Mouse (Mus musculus) liver, embryonic 14.5 days (tissue): ENCODE data around the gene Crcp. TPM values are rescaled to one million over a fixed set of nuclear protein-coding genes. Genes with fewer than 3 reads are reported as not detected.

ENCODE experiments used
- ATAC-seq: fragments of 200-750 bp; cut with Nextera tagmentation; 2 replicates; pipeline ENCODE4 v1.8.0; 2017; ENCODE audit warnings: moderate number of reproducible peaks, mild to moderate bottlenecking, moderate library complexity; ENCODE audit not compliant: insufficient read depth
- DNase-seq, 3 experiments: peaks; one replicate each; pipeline ENCODE4 v3.0.0-alpha.2; 2012 to 2013; ENCODE audit warnings: low read depth in 3 of 3, low spot score in 3 of 3
- H3K27ac ChIP-seq: fragments of 300-500 bp; sonication (generic); 2 replicates; pipeline ENCODE4 v1.5.1; 2014; ENCODE audit warnings: moderate library complexity, mild to moderate bottlenecking, control low read depth, inconsistent platforms
- H3K27me3 ChIP-seq: fragments of 300-500 bp; sonication (generic); 2 replicates; pipeline ENCODE4 v1.6.1; 2014; ENCODE audit warnings: mild to moderate bottlenecking, low read length, moderate library complexity; ENCODE audit not compliant: control insufficient read depth, insufficient read depth
- H3K36me3 ChIP-seq: fragments of 300-500 bp; sonication (generic); replicated peaks from 2 replicates; pipeline ENCODE4 v1.6.1; 2014; ENCODE audit warnings: low read depth; ENCODE audit not compliant: control insufficient read depth, insufficient read depth
- H3K4me1 ChIP-seq, 2 experiments: fragments of 200-500 bp in 1 of 2; fragments of 300-500 bp in 1 of 2; sonication (generic) in 1 of 2; replicated peaks; 2 replicates each; pipeline ENCODE4 v1.6.1; 2012 to 2014; ENCODE audit warnings: antibody characterized with exemption in 1 of 2, inconsistent platforms in 1 of 2, low read length in 1 of 2; ENCODE audit not compliant: control insufficient read depth in 2 of 2, insufficient read depth in 2 of 2
- H3K4me2 ChIP-seq: fragments of 300-500 bp; sonication (generic); 2 replicates; pipeline ENCODE4 v1.6.1; 2014; ENCODE audit warnings: low read depth, mild to moderate bottlenecking, control low read depth, moderate library complexity
- H3K4me3 ChIP-seq, 2 experiments: fragments of 200-500 bp in 1 of 2; fragments of 300-500 bp in 1 of 2; sonication (generic) in 1 of 2; 2 replicates each; pipeline ENCODE4 v1.5.1; 2012 to 2014; ENCODE audit warnings: low read depth in 2 of 2, low read length in 2 of 2, mild to moderate bottlenecking in 2 of 2, control low read depth in 1 of 2, inconsistent platforms in 1 of 2, moderate library complexity in 1 of 2; ENCODE audit not compliant: insufficient read depth in 1 of 2
- H3K9ac ChIP-seq: fragments of 300-500 bp; sonication (generic); replicated peaks from 2 replicates; pipeline ENCODE4 v1.6.1; 2014; ENCODE audit warnings: mild to moderate bottlenecking, control low read depth, moderate library complexity
- H3K9me3 ChIP-seq: fragments of 300-500 bp; sonication (generic); 2 replicates; pipeline ENCODE4 v1.6.1; 2016; ENCODE audit warnings: low read length, mixed read lengths; ENCODE audit not compliant: control insufficient read depth
- CTCF ChIP-seq: IDR thresholded peaks from 2 replicates; pipeline ENCODE4 v1.5.1; 2016; ENCODE audit warnings: antibody characterized with exemption, low read depth, control low read depth
- EP300 ChIP-seq: IDR thresholded peaks from 2 replicates; pipeline ENCODE4 v1.6.1; 2016; ENCODE audit warnings: antibody characterized with exemption, low read depth
- WGBS: fragments of 180-500 bp; shearing (Covaris S2); extraction: QIAGEN DNeasy Blood & Tissue Kit; methylation state at CpG from one replicate; pipeline ENCODE4 v1.1.7; 2014; ENCODE audit not compliant: insufficient replicate concordance; 5-methylcytosine and 5-hydroxymethylcytosine counted together
- polyA plus RNA-seq, 2 experiments: library from polyadenylated mRNA; depleted of rRNA in 1 of 2; stranded (reverse) in 1 of 2; unstranded in 1 of 2; fragments of >200 nt; fragmentation: Nextera tagmentation in 1 of 2; extraction: Ambion mirVana in 1 of 2; gene quantifications; 2 replicates each; pipeline versions ENCODE4 v1.2.1 to v1.2.3; 2012 to 2014

The Crcp gene
- polyA plus RNA-seq, 2 experiments: 14.7 to 15.8 TPM

- no peak overlapping the region for H3K27ac ChIP-seq
- WGBS: 78% methylated on average over 4 of the region's 4 CpGs
- no peak overlapping the region for H3K4me2 ChIP-seq
- H3K4me3 ChIP-seq: no peak overlapping the region
- no peak for DNase-seq
- H3K36me3 ChIP-seq: no peaks in the 10 kb centered on the region
- no peak for ATAC-seq
- H3K27me3 ChIP-seq: no peaks in the 10 kb centered on the region
- peaks cover 7 to 11% of the 10 kb centered on the region in 2 experiments; a peak in 3 of 4 replicates for H3K4me1 ChIP-seq
- H3K9ac ChIP-seq: no peak overlapping the region
- no peaks in the 10 kb centered on the region for H3K9me3 ChIP-seq
- TF ChIP-seq CTCF (no peak), EP300 (no peak)
These were observed 59.5 kb downstream of the Crcp start for GRCm38 (mm10) chr5:130088612-130089011.

GRCm38 (mm10) chr5:130089177-130089576 lies 60.1 kb downstream of the Crcp start:
- 29% methylated on average over 7 of the region's 7 CpGs for WGBS
- Histone ChIP-seq H3K4me3 (no peak overlapping the region), H3K27ac (no peak overlapping the region), H3K9ac (no peak overlapping the region), H3K4me2 (no peak overlapping the region), H3K4me1 (peaks cover 7 to 10% of the 10 kb centered on the region in 2 experiments; a peak in 3 of 4 replicates), H3K36me3 (no peaks in the 10 kb centered on the region), H3K27me3 (no peaks in the 10 kb centered on the region), H3K9me3 (no peaks in the 10 kb centered on the region)
- 0 out of 2 replicates have a peak, but pooled peaks have one; percentile 23 for ATAC-seq
- DNase-seq: no peak
- no peak for TF ChIP-seq CTCF
- TF ChIP-seq EP300: no peak

GRCm38 (mm10) chr5:130089626-130090393 lies 60.7 kb downstream of the Crcp start:
- TF ChIP-seq EP300 (no peak), CTCF (no peak)
- no peak for DNase-seq
- no peaks in the 10 kb centered on the region for H3K36me3 ChIP-seq
- H3K9me3 ChIP-seq: no peaks in the 10 kb centered on the region
- H3K9ac ChIP-seq: no peak overlapping the region
- 62% methylated on average over 18 of the region's 18 CpGs for WGBS
- H3K27me3 ChIP-seq: no peaks in the 10 kb centered on the region
- H3K27ac ChIP-seq: no peak overlapping the region
- 0 out of 2 replicates have a peak, but pooled peaks have one; percentile 21 for ATAC-seq
- no peak overlapping the region for H3K4me3 ChIP-seq
- H3K4me1 ChIP-seq: peaks cover 4 to 10% of the 10 kb centered on the region in 2 experiments; a peak in 3 of 4 replicates
- H3K4me2 ChIP-seq: no peak overlapping the region

- Histone ChIP-seq H3K27me3 (no peaks in the 10 kb centered on the region), H3K9ac (no peak overlapping the region), H3K4me3 (no peak overlapping the region), H3K4me1 (peaks cover 17 to 24% of the 10 kb centered on the region in 2 experiments), H3K36me3 (no peaks in the 10 kb centered on the region), H3K9me3 (no peaks in the 10 kb centered on the region), H3K27ac (no peak overlapping the region), H3K4me2 (no peak overlapping the region)
- ATAC-seq (0 out of 2 replicates have a peak, but pooled peaks have one; percentile 44), DNase-seq (peak in 1 of 3 experiments; percentile 36)
- TF ChIP-seq EP300 (no peak), CTCF (no peak)
- 66% methylated on average over 12 of the region's 12 CpGs for WGBS
These were observed 67.7 kb downstream of the Crcp start for GRCm38 (mm10) chr5:130096754-130097153.

- Histone ChIP-seq H3K4me3 (no peak overlapping the region), H3K36me3 (no peaks in the 10 kb centered on the region), H3K27me3 (no peaks in the 10 kb centered on the region), H3K9ac (peak overlapping the region; percentile 13; the same call in 1 of the 2 replicates), H3K27ac (peak overlapping the region; percentile 6), H3K4me2 (peak overlapping the region; percentile 54), H3K9me3 (no peaks in the 10 kb centered on the region), H3K4me1 (peaks cover 17 to 19% of the 10 kb centered on the region in 2 experiments)
- ATAC-seq (peak; percentile 91), DNase-seq (peak; percentile 43 to 56 (median 45))
- TF ChIP-seq CTCF (no peak), EP300 (0 out of 2 replicates have a peak, but pooled peaks have one; percentile 11)
- whole genome bisulfite sequencing: 11% methylated on average over 2 of the region's 2 CpGs
These were observed 68.7 kb downstream of the Crcp start for GRCm38 (mm10) chr5:130097837-130098236.
